Comparison of ENCODE assay signal across 10 mouse cellular contexts in genomic region chr10:80495901-80496300, GRCm38 (mm10). TPM values are rescaled to one million over a fixed set of nuclear protein-coding genes. Genes with fewer than 3 reads are reported as not detected.
DNase-seq lines count a peak whose midpoint lies in the region; ATAC-seq and TF ChIP-seq lines count a peak whose summit lies in the region.
"Had no signal": no experiment of that assay in that cellular context is flagged by ENCODE, and none has a peak within 500 bp of the region (broad histone marks: within the 10 kb centered on the region; RNA-seq: fewer than 3 reads in every experiment).

No protein-coding gene starts in this region.

- H3K27ac ChIP-seq in liver, postnatal 0 days (ENCODE audit: low read depth) = no peak overlapping the region
- H3K27ac ChIP-seq in forebrain, embryonic 15.5 days (replicated peaks) = no peak overlapping the region
- no peak overlapping the region for H3K27ac ChIP-seq in limb, embryonic 15.5 days
- no peak overlapping the region for H3K27ac ChIP-seq in stomach, embryonic 14.5 days (ENCODE audit: low read length)

- under 1% methylated on average over 35 of the region's 35 CpGs for WGBS in liver, postnatal 0 days (ENCODE audit: insufficient replicate concordance)
- under 1% methylated on average over 29 of the region's 35 CpGs for WGBS in forebrain, embryonic 15.5 days
- WGBS in limb, embryonic 15.5 days = under 1% methylated on average over 35 of the region's 35 CpGs
- WGBS in stomach, embryonic 14.5 days = under 1% methylated on average over 35 of the region's 35 CpGs

- DNase-seq in liver = peak; percentile 19
- no peak for DNase-seq in liver, postnatal 0 days
- no peak for DNase-seq in B cell, adult 2 months
- DNase-seq in left cerebral cortex, postnatal 14 days (ENCODE audit: low spot score in 2 of 2) = no peak
- no peak for DNase-seq in layer of hippocampus, postnatal 10 days (ENCODE audit: low spot score in 2 of 2)
- DNase-seq: lung, postnatal 4 days had no signal

- no peak for TF ChIP-seq EP300 in liver, postnatal 0 days (IDR thresholded peaks at IDR 0.05; ENCODE audit: low read depth)

- no peak overlapping the region; the same call in 1 of the 2 replicates for H3K4me2 ChIP-seq in liver, postnatal 0 days (ENCODE audit: low read depth, low read length)
- peak overlapping the region; percentile 74 for H3K4me2 ChIP-seq in forebrain, embryonic 15.5 days (replicated peaks)
- H3K4me2 ChIP-seq in limb, embryonic 15.5 days = peak overlapping the region; percentile 88
- peak overlapping the region; percentile 87 for H3K4me2 ChIP-seq in stomach, embryonic 14.5 days (replicated peaks; ENCODE audit: low read depth, low read length)

- intact Hi-C loops in left cerebral cortex, postnatal 14 days (cut with DNase I) = loop anchor here (10.0 kb wide), 1 partner anchor 141 kb away; the partner anchor contains the start of gene Plk5

- no peak overlapping the region for H3K4me3 ChIP-seq in liver, postnatal 0 days (ENCODE audit: low read depth, low read length)
- H3K4me3 ChIP-seq in forebrain, embryonic 15.5 days = peak overlapping the region; percentile 45
- peak overlapping the region; percentile 48 for H3K4me3 ChIP-seq in limb, embryonic 15.5 days
- H3K4me3 ChIP-seq in stomach, embryonic 14.5 days (ENCODE audit: low read depth, low read length) = peak overlapping the region; percentile 40

- H3K27me3 ChIP-seq in liver, postnatal 0 days (ENCODE audit: insufficient read depth, low read length) = peaks cover 98% of the 10 kb centered on the region
- peaks cover 95% of the 10 kb centered on the region for H3K27me3 ChIP-seq in forebrain, embryonic 15.5 days
- H3K27me3 ChIP-seq in limb, embryonic 15.5 days = peaks cover 99% of the 10 kb centered on the region
- peaks cover 91% of the 10 kb centered on the region for H3K27me3 ChIP-seq in stomach, embryonic 14.5 days (ENCODE audit: control insufficient read depth, insufficient read depth, low read length)

- H3K9me3 ChIP-seq in liver, postnatal 0 days (ENCODE audit: low read length) = no peaks in the 10 kb centered on the region
- H3K9me3 ChIP-seq in forebrain, embryonic 15.5 days = no peaks in the 10 kb centered on the region
- no peaks in the 10 kb centered on the region for H3K9me3 ChIP-seq in limb, embryonic 15.5 days
- H3K9me3 ChIP-seq in stomach, embryonic 14.5 days (ENCODE audit: control insufficient read depth, low read depth, low read length) = no peaks in the 10 kb centered on the region

- peaks cover 10% of the 10 kb centered on the region for H3K4me1 ChIP-seq in liver, postnatal 0 days (ENCODE audit: insufficient read depth)
- H3K4me1 ChIP-seq in forebrain, embryonic 15.5 days = peaks cover 29% of the 10 kb centered on the region
- H3K4me1 ChIP-seq in limb, embryonic 15.5 days = peaks cover 24% of the 10 kb centered on the region
- 0 out of 2 replicates have a peak, but pooled peaks cover 3% of the 10 kb centered on the region for H3K4me1 ChIP-seq in stomach, embryonic 14.5 days (ENCODE audit: control insufficient read depth, insufficient read depth, low read length)

- H3K9ac ChIP-seq in liver, postnatal 0 days (replicated peaks) = no peak overlapping the region
- H3K9ac ChIP-seq in forebrain, embryonic 15.5 days (replicated peaks) = no peak overlapping the region
- no peak overlapping the region for H3K9ac ChIP-seq in limb, embryonic 15.5 days
- H3K9ac ChIP-seq in stomach, embryonic 14.5 days (replicated peaks; ENCODE audit: low read depth, low read length) = no peak overlapping the region

- ATAC-seq in liver, postnatal 0 days = no peak
- ATAC-seq in forebrain, embryonic 15.5 days (replicated peaks) = no peak
- ATAC-seq in limb, embryonic 15.5 days (ENCODE audit: insufficient number of reproducible peaks, low FRiP score, low TSS enrichment, low read depth) = no peak
- no peak for ATAC-seq in stomach, embryonic 14.5 days (ENCODE audit: insufficient number of reproducible peaks, insufficient read depth, low FRiP score, low read depth)

- no peak for TF ChIP-seq CTCF in liver, postnatal 0 days (IDR thresholded peaks at IDR 0.05; ENCODE audit: low read depth)

- H3K36me3 ChIP-seq in liver, postnatal 0 days (replicated peaks; ENCODE audit: insufficient read depth, low read length) = no peaks in the 10 kb centered on the region
- no peaks in the 10 kb centered on the region for H3K36me3 ChIP-seq in forebrain, embryonic 15.5 days
- H3K36me3 ChIP-seq in limb, embryonic 15.5 days = no peaks in the 10 kb centered on the region
- no peaks in the 10 kb centered on the region for H3K36me3 ChIP-seq in stomach, embryonic 14.5 days (ENCODE audit: control insufficient read depth, insufficient read depth, low read length)

RNA-seq across cellular contexts. Expression of gene Onecut3, which starts 1.3 kb away (rescaled TPM):
- not detected in 2 replicates for polyA plus RNA-seq in liver, postnatal 0 days (2015; fragmentation: Nextera tagmentation; extraction: Ambion mirVana)
- polyA plus RNA-seq in forebrain, embryonic 15.5 days (2015; fragmentation: Nextera tagmentation; extraction: Ambion mirVana) = 0.23 and 0.61 TPM in 2 replicates
- not detected in 2 replicates for polyA plus RNA-seq in limb, embryonic 15.5 days (2015; fragmentation: Nextera tagmentation; extraction: Ambion mirVana)
- 0.25 and 0.53 TPM in 2 replicates for polyA plus RNA-seq in stomach, embryonic 14.5 days (2014; fragmentation: Nextera tagmentation; extraction: Ambion mirVana)
- total RNA-seq in left cerebral cortex, postnatal 14 days (2021) = not detected
- total RNA-seq in layer of hippocampus, postnatal 10 days (2021) = under 1 TPM; 0.07 TPM
- polyA plus RNA-seq: cortical plate, adult 2 months had no signal

RNA-seq across cellular contexts. Expression of gene Atp8b3, which starts 43.0 kb away (rescaled TPM):
- polyA plus RNA-seq in liver, postnatal 0 days (2015; fragmentation: Nextera tagmentation; extraction: Ambion mirVana) = not detected in 2 replicates
- polyA plus RNA-seq in forebrain, embryonic 15.5 days (2015; fragmentation: Nextera tagmentation; extraction: Ambion mirVana) = 0.23 and 0.33 TPM in 2 replicates
- 0.08 and 0.15 TPM in 2 replicates for polyA plus RNA-seq in limb, embryonic 15.5 days (2015; fragmentation: Nextera tagmentation; extraction: Ambion mirVana)
- 0.11 and 0.25 TPM in 2 replicates for polyA plus RNA-seq in stomach, embryonic 14.5 days (2014; fragmentation: Nextera tagmentation; extraction: Ambion mirVana)
- total RNA-seq in left cerebral cortex, postnatal 14 days (2021) = under 1 TPM; 0.15 TPM
- total RNA-seq in layer of hippocampus, postnatal 10 days (2021) = under 1 TPM; 0.21 to 0.38 TPM
